Mouse (Mus musculus) G1E (cell line): ENCODE data around the gene Gm8909. TPM values are rescaled to one million over a fixed set of nuclear protein-coding genes. Genes with fewer than 3 reads are reported as not detected.
"Not testable (repeated sequence)": the region's sequence is repeated elsewhere in the genome, so short reads cannot be mapped to it uniquely, and the experiment has no call there.

Source experiments
- ATAC-seq: 2 replicates; pipeline ENCODE4 v1.8.0; 2016; ENCODE audit warnings: mild to moderate bottlenecking; ENCODE audit not compliant: insufficient number of reproducible peaks, poor library complexity, low FRiP score, severe bottlenecking; ENCODE audit errors: extremely low read depth
- DNase-seq: peaks from one replicate; pipeline ENCODE4 v3.0.0; 2012; ENCODE audit warnings: low spot score
- H3K27me3 ChIP-seq: 2 replicates; pipeline ENCODE4 v1.6.1; 2012; ENCODE audit warnings: mild to moderate bottlenecking, low read length, inconsistent platforms; ENCODE audit not compliant: insufficient read depth
- H3K36me3 ChIP-seq: replicated peaks from 2 replicates; pipeline ENCODE3; 2012; ENCODE audit warnings: mild to moderate bottlenecking, inconsistent platforms
- H3K4me1 ChIP-seq: 2 replicates; pipeline ENCODE4 v1.6.1; 2012; ENCODE audit warnings: low read depth, low read length, inconsistent platforms, mixed read lengths; ENCODE audit not compliant: insufficient read depth
- H3K4me3 ChIP-seq: 2 replicates; pipeline ENCODE4 v1.5.1; 2012; ENCODE audit warnings: low read depth, mild to moderate bottlenecking, inconsistent platforms, low read length, moderate library complexity, mixed read lengths
- H3K9me3 ChIP-seq: replicated peaks from 2 replicates; pipeline ENCODE4 v1.6.1; 2012; ENCODE audit warnings: inconsistent platforms
- CTCF ChIP-seq: IDR thresholded peaks from 2 replicates; pipeline ENCODE4 v1.5.1; 2012; ENCODE audit warnings: low read depth, low read length, inconsistent platforms, mixed read lengths
- GATA1 ChIP-seq: IDR thresholded peaks from 2 replicates; pipeline ENCODE4 v1.6.1; 2012; ENCODE audit warnings: borderline replicate concordance, low read length, inconsistent platforms, mixed read lengths
- GATA2 ChIP-seq: IDR thresholded peaks from 2 replicates; pipeline ENCODE4 v1.6.1; 2012; ENCODE audit warnings: low read depth, low read length, inconsistent platforms, borderline replicate concordance
- POLR2AphosphoS5 ChIP-seq: IDR thresholded peaks from 2 replicates; pipeline ENCODE4 v1.6.1; 2012; ENCODE audit warnings: low read depth, low read length, inconsistent platforms; ENCODE audit not compliant: insufficient replicate concordance
- TAL1 ChIP-seq: conservative IDR thresholded peaks from 2 replicates; pipeline ENCODE4 v1.6.1; 2012; ENCODE audit warnings: low read depth, low read length, inconsistent platforms, mixed read lengths
- polyA plus RNA-seq: library from polyadenylated mRNA; stranded (reverse); fragments of >175 nt; gene quantifications from 2 replicates; pipeline ENCODE4 v1.2.3, GENCODE M21; 2012
- total RNA-seq, 2 experiments: library from RNA; stranded (forward) in 1 of 2; stranded (reverse) in 1 of 2; fragments of 200-1000 nt in 1 of 2; fragments of >200 nt in 1 of 2; fragmentation: Nextera tagmentation in 1 of 2; gene quantifications; 2 replicates each; pipeline ENCODE4 v1.2.3; 2014 to 2017

Gm8909 gene
- total and polyA plus RNA-seq, 3 experiments, result not detected

DNA sequence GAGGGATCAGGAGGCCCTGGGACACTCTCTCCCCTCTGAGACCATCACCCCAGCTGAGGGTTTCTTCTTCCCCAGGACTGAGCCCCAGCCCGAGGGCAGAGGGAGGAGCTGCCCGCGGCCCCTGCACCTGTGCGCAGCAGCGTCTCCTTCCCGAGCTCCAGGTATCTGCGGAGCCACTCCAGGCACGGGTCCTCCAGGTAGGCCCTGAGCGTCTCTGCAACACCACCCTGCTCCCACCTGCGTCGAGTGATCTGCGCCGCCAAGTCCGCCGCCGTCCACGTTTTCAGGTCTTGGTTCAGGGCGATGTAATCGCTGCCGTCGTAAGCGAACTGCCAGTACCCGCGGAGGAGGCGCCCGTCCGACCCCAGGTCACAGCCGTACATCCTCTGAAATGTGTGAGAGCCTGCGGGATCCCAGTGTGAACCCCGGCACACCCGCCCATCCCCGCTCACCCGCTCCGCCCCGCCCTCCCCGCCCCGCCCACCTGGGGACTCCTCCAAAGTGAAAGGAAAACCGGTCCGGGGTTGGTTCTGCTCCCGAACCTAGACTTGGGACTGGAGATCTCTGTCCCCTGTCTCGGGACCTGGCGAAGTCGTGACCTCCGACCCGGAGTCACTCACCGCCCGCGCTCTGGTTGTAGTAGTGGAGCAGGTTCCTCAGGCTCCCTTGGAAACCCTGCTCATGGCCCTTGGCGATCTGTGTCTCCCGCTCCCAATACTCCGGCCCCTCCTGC, 865 bp downstream of the Gm8909 start:
- no peak for ATAC-seq

DNA sequence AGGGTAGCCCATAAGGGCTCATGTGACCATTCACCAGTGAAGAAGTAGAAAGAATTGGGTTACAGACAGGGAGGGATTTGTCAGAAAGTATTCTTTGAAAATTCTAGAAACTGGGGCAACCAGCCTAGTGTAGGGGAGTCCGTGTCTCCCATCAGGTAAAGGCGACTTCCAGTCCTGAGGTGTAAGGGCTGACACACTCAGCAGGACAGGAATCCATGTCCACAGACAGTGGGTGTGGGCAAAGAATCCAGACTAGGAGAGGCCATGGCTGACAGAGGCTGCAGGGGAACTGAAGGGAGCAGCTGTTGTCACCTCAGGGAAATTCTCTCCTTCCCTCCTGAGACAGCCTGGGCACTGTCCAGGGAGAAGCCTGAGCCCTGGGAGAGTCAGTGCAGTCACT, 1.4 kb downstream of the Gm8909 start:
- not testable (repeated sequence) for DNase-seq, H3K4me3 ChIP-seq, H3K27me3 ChIP-seq, H3K4me1 ChIP-seq, H3K9me3 ChIP-seq, H3K36me3 ChIP-seq, ATAC-seq

More for the DNA sequence above, 865 bp downstream of the Gm8909 start:
- H3K4me3 ChIP-seq, result no peak overlapping the region
- H3K9me3 ChIP-seq, result no peaks in the 10 kb centered on the region
- no peak for DNase-seq
- TF ChIP-seq CTCF, result no peak
- no peak for TF ChIP-seq GATA2
- TF ChIP-seq TAL1, result no peak
- TF ChIP-seq GATA1, result no peak
- TF ChIP-seq POLR2AphosphoS5, result no peak
- no peaks in the 10 kb centered on the region for H3K27me3 ChIP-seq
- no peaks in the 10 kb centered on the region for H3K36me3 ChIP-seq
- no peaks in the 10 kb centered on the region for H3K4me1 ChIP-seq

DNA sequence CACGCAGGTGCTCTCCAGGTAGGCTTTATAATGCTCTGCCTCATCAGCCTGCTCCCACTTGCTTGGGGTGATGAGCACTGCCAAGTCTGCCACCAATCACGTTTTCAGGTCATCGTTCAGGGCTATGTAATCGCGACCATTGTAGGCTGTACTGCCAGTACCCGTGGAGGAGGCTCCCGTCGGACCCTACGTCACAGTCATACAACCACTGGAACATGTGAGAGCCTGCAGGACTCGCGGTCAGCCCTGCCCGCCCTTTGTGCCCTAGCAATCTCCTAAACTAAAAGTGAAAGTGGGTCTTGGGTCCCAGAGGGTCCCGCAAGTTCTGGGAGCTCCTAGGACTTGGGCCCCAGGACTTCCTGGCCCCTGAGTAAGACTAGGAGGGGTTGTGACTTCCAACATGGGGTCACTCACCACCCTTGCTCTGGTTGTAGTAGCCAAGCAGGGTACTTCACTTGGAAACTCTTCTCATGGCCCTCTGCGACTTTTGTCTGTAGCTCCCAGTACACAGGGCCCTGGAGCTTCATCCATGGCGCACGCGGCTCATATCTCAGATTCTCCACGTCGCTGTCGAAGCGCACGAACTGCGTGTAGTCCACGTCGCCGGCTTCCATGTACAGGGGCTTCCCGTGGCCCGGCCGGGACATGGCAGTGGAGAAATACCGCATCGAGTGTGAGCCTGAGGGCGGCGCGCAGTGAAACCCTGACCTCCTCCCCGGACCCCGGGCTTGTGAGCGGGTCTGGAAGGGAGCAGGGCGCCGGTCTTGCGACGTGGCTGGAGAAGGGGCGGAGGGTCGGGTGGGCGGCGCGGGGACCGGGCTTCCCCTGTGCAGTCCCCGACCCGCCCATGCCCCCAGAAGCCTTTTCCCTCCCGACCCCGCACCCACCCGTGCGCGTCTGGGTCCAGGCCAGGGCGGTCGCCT, 6.9 kb downstream of the Gm8909 start:
- ATAC-seq (no peak), DNase-seq (no peak)
- Histone ChIP-seq H3K4me1 (no peaks in the 10 kb centered on the region), H3K9me3 (no peaks in the 10 kb centered on the region), H3K27me3 (no peaks in the 10 kb centered on the region; the same call in 1 of the 2 replicates), H3K36me3 (no peaks in the 10 kb centered on the region), H3K4me3 (no peak overlapping the region)
- TF ChIP-seq GATA2 (no peak), TAL1 (no peak), GATA1 (no peak), POLR2AphosphoS5 (no peak), CTCF (no peak)

DNA sequence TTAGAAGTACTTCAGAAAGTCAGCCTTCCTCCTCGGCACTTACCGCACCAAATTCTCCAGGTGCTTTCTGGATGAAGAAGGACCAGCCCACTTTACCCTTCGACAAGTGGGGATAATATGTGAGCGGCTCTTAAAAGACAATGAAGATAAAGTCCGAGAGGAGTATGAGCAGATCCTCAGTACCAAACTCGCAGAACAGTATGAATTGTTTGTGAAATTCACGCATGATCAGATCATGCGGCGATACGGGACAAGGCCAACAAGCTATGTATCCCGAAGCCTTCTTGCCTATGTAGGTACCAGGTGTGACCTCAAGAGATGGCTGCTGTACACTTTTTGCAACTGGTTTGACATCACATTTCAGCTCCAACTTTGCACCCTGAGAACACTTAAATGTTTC, 10.1 kb downstream of the Gm8909 start:
- ATAC-seq, H3K36me3 ChIP-seq, H3K27me3 ChIP-seq, H3K9me3 ChIP-seq, H3K4me1 ChIP-seq, DNase-seq, H3K4me3 ChIP-seq: not testable (repeated sequence)

DNA sequence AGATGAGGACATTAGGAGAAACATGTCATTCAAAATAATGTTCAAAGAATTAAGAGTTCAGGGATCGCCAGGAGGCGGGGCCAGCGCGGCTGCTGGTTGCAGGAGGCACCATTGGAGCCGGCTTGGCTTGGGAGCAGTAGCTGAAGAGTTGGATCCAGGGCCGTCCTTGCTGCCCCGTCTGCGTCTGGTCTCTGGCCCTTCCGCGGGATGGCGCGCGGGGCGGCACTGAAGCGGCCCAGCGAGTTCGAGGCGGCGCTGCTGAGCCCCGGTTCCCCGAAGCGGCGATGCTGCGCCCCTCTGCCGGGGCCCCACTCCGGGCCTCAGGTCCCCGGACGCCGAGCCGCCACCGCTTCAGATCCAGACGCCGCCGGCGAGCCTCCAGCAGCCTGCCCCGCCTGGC, 10.6 kb downstream of the Gm8909 start:
- not testable (repeated sequence) for ATAC-seq, H3K27me3 ChIP-seq, H3K9me3 ChIP-seq, H3K36me3 ChIP-seq, DNase-seq, H3K4me1 ChIP-seq, H3K4me3 ChIP-seq

DNA sequence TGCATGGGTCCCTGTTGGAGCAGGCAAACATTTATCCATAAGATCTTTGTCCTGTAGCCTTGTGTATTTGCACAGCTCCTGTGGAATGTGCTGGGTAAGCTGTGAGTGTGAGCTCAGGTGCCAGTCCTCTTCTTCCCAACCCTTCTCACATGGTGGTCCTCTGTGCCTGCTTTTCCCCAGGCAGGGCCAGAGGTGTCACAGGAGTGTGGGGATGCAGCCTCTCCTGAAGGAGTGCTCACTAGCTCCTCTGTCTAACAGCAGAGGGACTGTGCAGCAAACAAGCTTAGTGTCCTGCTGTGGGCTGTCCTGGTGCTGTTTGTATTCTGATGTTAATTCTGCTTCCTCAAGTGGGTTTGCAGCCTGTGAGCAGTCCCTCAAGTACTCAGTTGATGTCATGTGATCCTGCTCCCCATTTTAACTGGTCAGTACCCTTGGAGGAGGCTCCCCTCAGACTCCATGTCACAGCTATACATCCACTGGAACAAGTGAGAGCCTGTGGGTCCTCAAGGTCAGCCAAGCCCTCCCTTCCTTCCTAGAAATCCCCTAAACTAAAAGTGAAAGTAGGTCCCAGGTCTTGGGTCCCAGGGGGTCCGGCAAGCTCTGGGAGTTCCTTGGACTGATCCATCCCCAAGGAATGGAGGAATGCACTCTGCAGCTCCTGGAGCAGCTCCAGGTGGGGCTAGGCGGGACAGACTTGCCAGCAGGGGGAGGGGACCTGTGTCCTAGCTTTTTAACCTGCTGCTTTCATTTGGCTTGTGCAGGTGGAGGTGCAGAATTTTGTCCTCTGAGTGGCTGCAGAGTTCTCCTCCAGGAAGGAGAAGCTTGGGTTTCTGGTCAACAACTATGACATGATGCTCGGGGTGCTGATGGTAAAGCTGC, 13.8 kb downstream of the Gm8909 start:
- H3K4me3 ChIP-seq, result no peak overlapping the region
- no peaks in the 10 kb centered on the region for H3K27me3 ChIP-seq
- no peak for TF ChIP-seq CTCF
- no peak for TF ChIP-seq POLR2AphosphoS5
- TF ChIP-seq GATA1, result no peak
- no peak for TF ChIP-seq TAL1
- TF ChIP-seq GATA2, result no peak

DNA sequence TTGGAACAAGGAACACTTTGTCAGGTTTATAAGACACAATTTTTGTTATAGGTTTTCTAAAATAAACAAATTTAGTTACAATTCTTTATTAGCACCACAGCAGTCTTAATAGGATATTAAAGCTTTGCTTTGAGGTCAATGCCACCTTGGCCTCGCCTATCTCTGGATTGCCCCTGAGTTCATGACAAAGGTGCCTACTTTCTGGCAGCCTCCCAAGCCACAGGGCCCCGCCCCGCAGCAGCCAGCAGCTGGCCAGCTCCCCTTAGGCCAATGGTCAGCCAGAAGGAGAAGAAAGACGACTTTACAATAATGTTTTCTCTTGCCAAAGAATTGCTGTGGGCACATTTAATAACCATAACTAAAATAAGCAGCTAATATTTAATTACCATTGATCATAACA, 17.1 kb downstream of the Gm8909 start:
- DNase-seq, H3K36me3 ChIP-seq, H3K4me3 ChIP-seq, ATAC-seq, H3K4me1 ChIP-seq, H3K9me3 ChIP-seq, H3K27me3 ChIP-seq: not testable (repeated sequence)

More for the DNA sequence above, 13.8 kb downstream of the Gm8909 start:
- no peaks in the 10 kb centered on the region for H3K36me3 ChIP-seq
- no peaks in the 10 kb centered on the region for H3K9me3 ChIP-seq
- ATAC-seq, result no peak
- H3K4me1 ChIP-seq, result no peaks in the 10 kb centered on the region
- DNase-seq, result no peak

DNA sequence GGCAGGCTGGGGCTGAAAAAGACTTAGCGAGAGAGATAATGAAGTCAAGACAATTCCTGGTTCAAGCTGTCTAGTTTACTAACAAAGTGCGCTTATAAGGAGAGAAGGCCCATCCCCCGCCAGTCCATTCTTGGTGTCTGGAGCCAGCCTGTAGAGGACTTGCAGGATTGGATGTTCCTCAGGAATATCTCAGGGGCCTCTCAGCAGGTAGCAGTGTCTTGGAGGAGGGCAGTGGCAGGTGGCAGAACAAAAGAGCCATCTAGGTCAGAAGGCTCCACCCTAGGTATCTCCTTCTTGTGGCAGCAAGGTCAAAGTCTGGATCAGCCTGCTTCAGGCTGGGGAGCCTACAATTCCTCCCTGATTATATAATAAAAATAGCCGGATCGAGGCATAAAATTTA, 19.9 kb downstream of the Gm8909 start:
- H3K27me3 ChIP-seq, H3K4me1 ChIP-seq, H3K4me3 ChIP-seq, H3K36me3 ChIP-seq, DNase-seq, H3K9me3 ChIP-seq, ATAC-seq: not testable (repeated sequence)

DNA sequence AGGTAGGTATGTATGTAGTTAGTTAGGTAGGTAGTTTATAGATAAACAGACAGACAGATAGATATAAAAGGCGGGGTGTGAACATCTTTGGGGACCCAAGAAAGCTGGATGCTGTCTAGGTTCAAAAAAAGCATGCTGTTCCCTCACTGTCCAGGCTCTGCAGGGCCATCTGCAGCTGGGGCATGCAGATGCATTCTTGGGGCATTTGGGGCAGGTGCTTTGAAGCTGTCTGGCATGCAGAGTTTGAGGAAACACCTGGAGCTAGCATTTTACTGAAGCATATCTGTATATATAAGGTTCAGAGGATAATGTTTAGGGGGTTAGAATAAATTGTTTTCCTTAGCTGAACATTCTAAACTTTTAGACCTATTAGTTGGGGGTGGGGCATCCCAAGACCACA, 21.4 kb downstream of the Gm8909 start:
- H3K9me3 ChIP-seq, H3K4me3 ChIP-seq, DNase-seq, H3K27me3 ChIP-seq, ATAC-seq, H3K36me3 ChIP-seq, H3K4me1 ChIP-seq: not testable (repeated sequence)

DNA sequence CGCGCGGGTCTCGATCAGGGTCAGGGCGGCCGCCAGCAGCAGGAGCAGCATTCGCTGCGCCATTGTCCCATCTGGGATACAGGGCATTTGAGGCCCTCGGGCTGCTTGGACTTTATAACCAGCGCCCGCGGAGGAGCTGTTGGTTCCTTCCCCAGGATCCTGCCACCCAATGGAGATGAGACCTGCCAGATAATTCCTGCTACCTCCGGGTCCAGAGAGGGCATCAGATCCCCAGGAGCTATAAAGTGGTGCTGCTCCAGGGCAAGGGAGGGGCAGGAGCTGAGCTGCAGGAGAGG, 22.5 kb downstream of the Gm8909 start:
- not testable (repeated sequence) for H3K9me3 ChIP-seq, H3K4me1 ChIP-seq, H3K4me3 ChIP-seq, H3K36me3 ChIP-seq, DNase-seq, H3K27me3 ChIP-seq, ATAC-seq
